Mouse (Mus musculus) heart, postnatal 4 days (tissue): ENCODE data around the gene Scn1b. TPM values are rescaled to one million over a fixed set of nuclear protein-coding genes. Genes with fewer than 3 reads are reported as not detected.

ENCODE experiments used
- DNase-seq: peaks from one replicate; pipeline ENCODE4 v3.0.0; 2021
- total RNA-seq, 2 experiments: library from RNA; stranded (reverse); gene quantifications; 2 replicates each; pipeline ENCODE4 v1.2.3; 2021

The Scn1b gene
- total RNA-seq, 2 experiments from 2014 or later = 8.2 to 10.4 TPM

- no peak for DNase-seq
These were observed 23.2 kb upstream of the Scn1b start for GRCm38 (mm10) chr7:31149751-31150565.

GRCm38 (mm10) chr7:31149271-31149670 is 22.5 kb upstream of the Scn1b start:
- no peak for DNase-seq

GRCm38 (mm10) chr7:31148756-31149155 is 22.0 kb upstream of the Scn1b start:
- peak; percentile 64 for DNase-seq

- no peak for DNase-seq
These were observed 21.3 kb upstream of the Scn1b start for GRCm38 (mm10) chr7:31148086-31148485.

GRCm38 (mm10) chr7:31145596-31146160 is 18.9 kb upstream of the Scn1b start:
- no peak for DNase-seq

- DNase-seq = no peak
These were observed 18.1 kb upstream of the Scn1b start for GRCm38 (mm10) chr7:31144886-31145285.

- DNase-seq = no peak
These were observed 14.1 kb upstream of the Scn1b start for GRCm38 (mm10) chr7:31140941-31141340.

GRCm38 (mm10) chr7:31140302-31140701 is 13.5 kb upstream of the Scn1b start:
- DNase-seq = no peak

- DNase-seq = peak; percentile 80
These were observed 13.0 kb upstream of the Scn1b start for GRCm38 (mm10) chr7:31139765-31140164.

GRCm38 (mm10) chr7:31135717-31136116 is 8.9 kb upstream of the Scn1b start:
- DNase-seq = no peak

GRCm38 (mm10) chr7:31131866-31132265 is 5.1 kb upstream of the Scn1b start:
- DNase-seq = no peak

GRCm38 (mm10) chr7:31130841-31131240 is 4.0 kb upstream of the Scn1b start:
- DNase-seq = peak; percentile 65

GRCm38 (mm10) chr7:31130197-31130596 is 3.4 kb upstream of the Scn1b start:
- DNase-seq = no peak

- DNase-seq = no peak
These were observed 1.4 kb upstream of the Scn1b start for GRCm38 (mm10) chr7:31128157-31128705.

- DNase-seq = no peak
These were observed 522 bp downstream of the Scn1b start for GRCm38 (mm10) chr7:31126211-31126751.

GRCm38 (mm10) chr7:31125116-31125515 is 1.7 kb downstream of the Scn1b start:
- no peak for DNase-seq

GRCm38 (mm10) chr7:31124381-31124780 is 2.4 kb downstream of the Scn1b start:
- no peak for DNase-seq

- no peak for DNase-seq
These were observed 3.1 kb downstream of the Scn1b start for GRCm38 (mm10) chr7:31123697-31124096.

GRCm38 (mm10) chr7:31122641-31123631 is 3.9 kb downstream of the Scn1b start:
- no peak for DNase-seq

GRCm38 (mm10) chr7:31119556-31119955 is 7.2 kb downstream of the Scn1b start:
- DNase-seq = no peak

- peak; percentile 63 for DNase-seq
These were observed 8.3 kb downstream of the Scn1b start for GRCm38 (mm10) chr7:31118486-31118885.

GRCm38 (mm10) chr7:31117465-31117864 is 9.3 kb downstream of the Scn1b start:
- DNase-seq = no peak
